9 mouse cellular contexts compared by ENCODE assay signal in the genomic region with DNA sequence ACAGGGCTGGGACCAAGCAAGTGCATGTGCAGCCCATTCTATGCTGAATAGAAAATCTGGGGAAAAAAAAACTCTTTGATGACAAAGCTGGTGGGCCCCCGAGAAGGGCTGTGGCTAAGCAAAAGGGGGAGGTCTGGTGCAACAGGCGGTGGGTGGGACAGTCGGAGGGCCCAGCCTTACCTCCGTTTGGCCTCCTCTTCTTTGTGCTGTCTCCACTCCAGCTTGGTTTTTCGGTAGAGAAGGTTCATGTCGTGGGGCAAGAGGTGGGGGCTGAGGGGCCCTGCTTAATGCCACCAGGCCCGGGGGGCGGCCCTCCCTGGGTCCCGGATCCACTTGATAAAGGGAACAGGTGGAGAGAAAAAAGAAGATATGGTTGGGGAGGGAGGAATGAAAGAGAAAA. TPM values are rescaled to one million over a fixed set of nuclear protein-coding genes. Genes with fewer than 3 reads are reported as not detected.
DNase-seq lines count a peak whose midpoint lies in the region; ATAC-seq and TF ChIP-seq lines count a peak whose summit lies in the region.
"Had no signal": no experiment of that assay in that cellular context is flagged by ENCODE, and none has a peak within 500 bp of the region (broad histone marks: within the 10 kb centered on the region; RNA-seq: fewer than 3 reads in every experiment).

No protein-coding gene starts in this region.

- TF ChIP-seq EP300 in heart, postnatal 0 days (IDR thresholded peaks at IDR 0.05; ENCODE audit: low read depth) = no peak
- TF ChIP-seq EP300 in heart, adult 2 months (IDR thresholded peaks at IDR 0.05; ENCODE audit: insufficient read depth, low read depth, low read length) = no peak

- intact Hi-C loops in heart, adult 2 months (cut with DNase I) = no loop called here

- 83% methylated on average over 9 of the region's 9 CpGs for WGBS in heart, postnatal 0 days
- WGBS in heart, adult 2 months = 89% methylated on average over 9 of the region's 9 CpGs
- WGBS in embryonic facial prominence, embryonic 13.5 days = 56% methylated on average over 9 of the region's 9 CpGs
- WGBS in hindbrain, embryonic 12.5 days = 50% methylated on average over 9 of the region's 9 CpGs
- WGBS in midbrain, postnatal 0 days = 27% methylated on average over 9 of the region's 9 CpGs
- 45% methylated on average over 9 of the region's 9 CpGs for WGBS in liver, embryonic 12.5 days (ENCODE audit: insufficient replicate concordance)

- H3K36me3 ChIP-seq in heart, postnatal 0 days (replicated peaks; ENCODE audit: control insufficient read depth, insufficient read depth, low read length) = 0 out of 2 replicates have a peak, but pooled peaks cover 4% of the 10 kb centered on the region
- H3K36me3 ChIP-seq in heart, adult 2 months (ENCODE audit: control insufficient read depth, insufficient read depth, low read length) = no peaks in the 10 kb centered on the region
- H3K36me3 ChIP-seq in embryonic facial prominence, embryonic 13.5 days = peaks cover 37% of the 10 kb centered on the region
- peaks cover 29% of the 10 kb centered on the region for H3K36me3 ChIP-seq in hindbrain, embryonic 12.5 days
- peaks cover 14% of the 10 kb centered on the region for H3K36me3 ChIP-seq in midbrain, postnatal 0 days (ENCODE audit: insufficient read depth, low read length)
- H3K36me3 ChIP-seq in liver, embryonic 12.5 days = peaks cover 9% of the 10 kb centered on the region; the same call in 1 of the 2 replicates

- H3K27ac ChIP-seq in heart, postnatal 0 days (ENCODE audit: low read depth) = no peak overlapping the region
- no peak overlapping the region for H3K27ac ChIP-seq in heart, adult 2 months
- H3K27ac ChIP-seq in embryonic facial prominence, embryonic 13.5 days = peak overlapping the region; percentile 68
- H3K27ac ChIP-seq in hindbrain, embryonic 12.5 days = peak overlapping the region; percentile 86; the same call in 1 of the 2 replicates
- H3K27ac ChIP-seq in midbrain, postnatal 0 days (ENCODE audit: low read depth, low read length) = peak overlapping the region; percentile 91
- no peak overlapping the region for H3K27ac ChIP-seq in liver, embryonic 12.5 days

- no peak for ATAC-seq in heart, postnatal 0 days (ENCODE audit: insufficient read depth, low read depth)
- no peak for ATAC-seq in embryonic facial prominence, embryonic 13.5 days (ENCODE audit: insufficient number of reproducible peaks, insufficient read depth, low FRiP score, low TSS enrichment, low read depth)
- no peak for ATAC-seq in hindbrain, embryonic 12.5 days (ENCODE audit: low FRiP score)
- no peak for ATAC-seq in midbrain, postnatal 0 days (ENCODE audit: low FRiP score)
- no peak for ATAC-seq in liver, embryonic 12.5 days

- no peak for TF ChIP-seq POLR2A in heart, adult 2 months (IDR thresholded peaks at IDR 0.05; ENCODE audit: insufficient read depth, low read depth, low read length)

- H3K4me1 ChIP-seq in heart, postnatal 0 days (ENCODE audit: control insufficient read depth, insufficient read depth) = no peaks in the 10 kb centered on the region; the same call in 1 of the 2 replicates
- no peaks in the 10 kb centered on the region for H3K4me1 ChIP-seq in heart, adult 2 months (ENCODE audit: control insufficient read depth, insufficient read depth, low read length)
- H3K4me1 ChIP-seq in embryonic facial prominence, embryonic 13.5 days = peaks cover 44% of the 10 kb centered on the region
- H3K4me1 ChIP-seq in hindbrain, embryonic 12.5 days = peaks cover 54% of the 10 kb centered on the region
- peaks cover 29% of the 10 kb centered on the region for H3K4me1 ChIP-seq in midbrain, postnatal 0 days (ENCODE audit: insufficient read depth, low read length)
- peaks cover 64% of the 10 kb centered on the region for H3K4me1 ChIP-seq in liver, embryonic 12.5 days

- H3K9me3 ChIP-seq in heart, postnatal 0 days (replicated peaks; ENCODE audit: control insufficient read depth, low read length) = no peaks in the 10 kb centered on the region
- no peaks in the 10 kb centered on the region for H3K9me3 ChIP-seq in embryonic facial prominence, embryonic 13.5 days
- H3K9me3 ChIP-seq in hindbrain, embryonic 12.5 days (replicated peaks) = no peaks in the 10 kb centered on the region
- no peaks in the 10 kb centered on the region for H3K9me3 ChIP-seq in midbrain, postnatal 0 days (ENCODE audit: low read length)
- no peaks in the 10 kb centered on the region for H3K9me3 ChIP-seq in liver, embryonic 12.5 days (replicated peaks)

- TF ChIP-seq CTCF in heart, postnatal 0 days (IDR thresholded peaks at IDR 0.05; ENCODE audit: low read depth) = no peak
- TF ChIP-seq CTCF in heart, adult 2 months (IDR thresholded peaks at IDR 0.05) = no peak
- TF ChIP-seq CTCF in midbrain, postnatal 0 days (IDR thresholded peaks at IDR 0.05) = no peak

- DNase-seq in heart, postnatal 0 days (ENCODE audit: low spot score) = no peak
- no peak for DNase-seq in heart, adult 2 months
- DNase-seq in midbrain, postnatal 0 days (ENCODE audit: low spot score) = no peak
- DNase-seq in gastrocnemius, adult 18-20 months (ENCODE audit: low spot score) = no peak
- no peak for DNase-seq in Muller cell, postnatal 12 days (ENCODE audit: inconsistent ontology term)
- DNase-seq: cerebellum, adult 2 months had no signal

- H3K79me2 ChIP-seq in heart, adult 2 months (replicated peaks; ENCODE audit: control insufficient read depth, insufficient read depth, low read length) = no peaks in the 10 kb centered on the region

- H3K4me2 ChIP-seq in heart, postnatal 0 days (ENCODE audit: low read depth, low read length) = peak overlapping the region; percentile 6; the same call in 1 of the 2 replicates
- H3K4me2 ChIP-seq in embryonic facial prominence, embryonic 13.5 days = peak overlapping the region; percentile 92
- H3K4me2 ChIP-seq in hindbrain, embryonic 12.5 days (replicated peaks) = peak overlapping the region; percentile 91
- H3K4me2 ChIP-seq in midbrain, postnatal 0 days (ENCODE audit: low read depth, low read length, poor library complexity, severe bottlenecking) = peak overlapping the region; percentile 77
- no peak overlapping the region for H3K4me2 ChIP-seq in liver, embryonic 12.5 days

- no peak overlapping the region for H3K9ac ChIP-seq in heart, postnatal 0 days (replicated peaks; ENCODE audit: low read depth, low read length)
- no peak overlapping the region for H3K9ac ChIP-seq in heart, adult 2 months (ENCODE audit: low read depth, low read length)
- H3K9ac ChIP-seq in embryonic facial prominence, embryonic 13.5 days = peak overlapping the region; percentile 80
- H3K9ac ChIP-seq in hindbrain, embryonic 12.5 days = peak overlapping the region; percentile 93
- H3K9ac ChIP-seq in midbrain, postnatal 0 days (replicated peaks; ENCODE audit: low read length, poor library complexity, severe bottlenecking) = peak overlapping the region; percentile 91
- no peak overlapping the region for H3K9ac ChIP-seq in liver, embryonic 12.5 days

- no peaks in the 10 kb centered on the region for H3K27me3 ChIP-seq in heart, postnatal 0 days (ENCODE audit: control insufficient read depth, insufficient read depth, low read length)
- no peaks in the 10 kb centered on the region for H3K27me3 ChIP-seq in heart, adult 2 months (ENCODE audit: control insufficient read depth, insufficient read depth, low read length)
- H3K27me3 ChIP-seq in embryonic facial prominence, embryonic 13.5 days = no peaks in the 10 kb centered on the region
- no peaks in the 10 kb centered on the region for H3K27me3 ChIP-seq in hindbrain, embryonic 12.5 days
- H3K27me3 ChIP-seq in midbrain, postnatal 0 days (ENCODE audit: insufficient read depth, low read length) = no peaks in the 10 kb centered on the region
- peaks cover 11% of the 10 kb centered on the region; the same call in 1 of the 2 replicates for H3K27me3 ChIP-seq in liver, embryonic 12.5 days (replicated peaks)

- H3K4me3 ChIP-seq in heart, postnatal 0 days (ENCODE audit: low read depth, low read length) = no peak overlapping the region; the same call in 1 of the 2 replicates
- no peak overlapping the region for H3K4me3 ChIP-seq in heart, adult 2 months
- H3K4me3 ChIP-seq in embryonic facial prominence, embryonic 13.5 days = peak overlapping the region; percentile 66
- peak overlapping the region; percentile 78 for H3K4me3 ChIP-seq in hindbrain, embryonic 12.5 days
- H3K4me3 ChIP-seq in midbrain, postnatal 0 days (ENCODE audit: low read depth, low read length) = peak overlapping the region; percentile 77
- H3K4me3 ChIP-seq in liver, embryonic 12.5 days = no peak overlapping the region

RNA-seq across cellular contexts. Expression of gene Nyap1, which starts 1.9 kb away (rescaled TPM):
- 1.3 and 5.8 TPM in 2 replicates for total RNA-seq in heart, postnatal 0 days (2014; rRNA removed; ENCODE audit: low replicate concordance)
- 0.56 and 0.65 TPM in 2 replicates for polyA plus RNA-seq in heart, postnatal 0 days (2015; fragmentation: Nextera tagmentation; extraction: Ambion mirVana)
- 1 to 10 TPM in 1 of 2 experiments, under 1 TPM in 1; 0.94 to 1.2 TPM for total RNA-seq in heart, adult 2 months (2021)
- 1.6 and 1.7 TPM in 2 replicates for polyA plus RNA-seq in heart, adult 2 months (2012; rRNA removed)
- polyA plus RNA-seq in embryonic facial prominence, embryonic 13.5 days (2015; fragmentation: Nextera tagmentation; extraction: Ambion mirVana) = 3.5 and 4.4 TPM in 2 replicates
- polyA plus RNA-seq in hindbrain, embryonic 12.5 days (2016; fragmentation: Nextera tagmentation; extraction: Ambion mirVana) = 20.9 and 22.2 TPM in 2 replicates
- 230 and 261 TPM in 2 replicates for total RNA-seq in midbrain, postnatal 0 days (2014; rRNA removed)
- polyA plus RNA-seq in midbrain, postnatal 0 days (2015; fragmentation: Nextera tagmentation; extraction: Ambion mirVana) = 47.0 and 50.1 TPM in 2 replicates
- 0.33 and 0.38 TPM in 2 replicates for polyA plus RNA-seq in liver, embryonic 12.5 days (2016; fragmentation: Nextera tagmentation; extraction: Ambion mirVana)
- under 1 TPM; 0.21 to 0.28 TPM for total RNA-seq in gastrocnemius, adult 18-20 months (2021)

RNA-seq across cellular contexts. Expression of gene Tsc22d4, which starts 6.1 kb away (rescaled TPM):
- 167 and 192 TPM in 2 replicates for total RNA-seq in heart, postnatal 0 days (2014; rRNA removed; ENCODE audit: low replicate concordance)
- polyA plus RNA-seq in heart, postnatal 0 days (2015; fragmentation: Nextera tagmentation; extraction: Ambion mirVana) = 221 and 232 TPM in 2 replicates
- total RNA-seq in heart, adult 2 months (2021) = 100 to 1,000 TPM; 254 to 258 TPM
- polyA plus RNA-seq in heart, adult 2 months (2012; rRNA removed) = 223 and 251 TPM in 2 replicates
- 129 and 134 TPM in 2 replicates for polyA plus RNA-seq in embryonic facial prominence, embryonic 13.5 days (2015; fragmentation: Nextera tagmentation; extraction: Ambion mirVana)
- polyA plus RNA-seq in hindbrain, embryonic 12.5 days (2016; fragmentation: Nextera tagmentation; extraction: Ambion mirVana) = 81.8 and 82.9 TPM in 2 replicates
- total RNA-seq in midbrain, postnatal 0 days (2014; rRNA removed) = 188 and 320 TPM in 2 replicates
- 157 and 179 TPM in 2 replicates for polyA plus RNA-seq in midbrain, postnatal 0 days (2015; fragmentation: Nextera tagmentation; extraction: Ambion mirVana)
- 96.0 and 99.2 TPM in 2 replicates for polyA plus RNA-seq in liver, embryonic 12.5 days (2016; fragmentation: Nextera tagmentation; extraction: Ambion mirVana)
- total RNA-seq in gastrocnemius, adult 18-20 months (2021) = 10 to 100 TPM; 53.0 to 68.0 TPM

RNA-seq across cellular contexts. Expression of gene Ppp1r35, which starts 39.2 kb away (rescaled TPM):
- total RNA-seq in heart, postnatal 0 days (2014; rRNA removed; ENCODE audit: low replicate concordance) = 24.0 and 24.5 TPM in 2 replicates
- polyA plus RNA-seq in heart, postnatal 0 days (2015; fragmentation: Nextera tagmentation; extraction: Ambion mirVana) = 10.4 and 15.4 TPM in 2 replicates
- 10 to 100 TPM in 1 of 2 experiments, 1 to 10 TPM in 1; 7.4 to 10.8 TPM for total RNA-seq in heart, adult 2 months (2021)
- 6.8 and 12.0 TPM in 2 replicates for polyA plus RNA-seq in heart, adult 2 months (2012; rRNA removed)
- polyA plus RNA-seq in embryonic facial prominence, embryonic 13.5 days (2015; fragmentation: Nextera tagmentation; extraction: Ambion mirVana) = 28.4 and 30.6 TPM in 2 replicates
- polyA plus RNA-seq in hindbrain, embryonic 12.5 days (2016; fragmentation: Nextera tagmentation; extraction: Ambion mirVana) = 55.1 and 59.7 TPM in 2 replicates
- total RNA-seq in midbrain, postnatal 0 days (2014; rRNA removed) = 32.5 and 42.1 TPM in 2 replicates
- polyA plus RNA-seq in midbrain, postnatal 0 days (2015; fragmentation: Nextera tagmentation; extraction: Ambion mirVana) = 38.8 and 47.8 TPM in 2 replicates
- 38.6 and 39.2 TPM in 2 replicates for polyA plus RNA-seq in liver, embryonic 12.5 days (2016; fragmentation: Nextera tagmentation; extraction: Ambion mirVana)
- 1 to 10 TPM; 6.2 to 7.7 TPM for total RNA-seq in gastrocnemius, adult 18-20 months (2021)

RNA-seq across cellular contexts. Expression of gene Mepce, which starts 48.0 kb away (rescaled TPM):
- 18.0 and 19.6 TPM in 2 replicates for total RNA-seq in heart, postnatal 0 days (2014; rRNA removed; ENCODE audit: low replicate concordance)
- 5.0 and 5.4 TPM in 2 replicates for polyA plus RNA-seq in heart, postnatal 0 days (2015; fragmentation: Nextera tagmentation; extraction: Ambion mirVana)
- total RNA-seq in heart, adult 2 months (2021) = 10 to 100 TPM; 21.3 to 26.0 TPM
- polyA plus RNA-seq in heart, adult 2 months (2012; rRNA removed) = 24.1 and 31.5 TPM in 2 replicates
- polyA plus RNA-seq in embryonic facial prominence, embryonic 13.5 days (2015; fragmentation: Nextera tagmentation; extraction: Ambion mirVana) = 14.2 and 14.7 TPM in 2 replicates
- polyA plus RNA-seq in hindbrain, embryonic 12.5 days (2016; fragmentation: Nextera tagmentation; extraction: Ambion mirVana) = 11.0 and 14.8 TPM in 2 replicates
- total RNA-seq in midbrain, postnatal 0 days (2014; rRNA removed) = 40.8 and 46.0 TPM in 2 replicates
- 16.1 and 17.6 TPM in 2 replicates for polyA plus RNA-seq in midbrain, postnatal 0 days (2015; fragmentation: Nextera tagmentation; extraction: Ambion mirVana)
- 9.0 and 9.2 TPM in 2 replicates for polyA plus RNA-seq in liver, embryonic 12.5 days (2016; fragmentation: Nextera tagmentation; extraction: Ambion mirVana)
- 10 to 100 TPM; 24.1 to 26.1 TPM for total RNA-seq in gastrocnemius, adult 18-20 months (2021)

RNA-seq across cellular contexts. Expression of gene Zcwpw1, which starts 48.1 kb away (rescaled TPM):
- 1.4 and 8.7 TPM in 2 replicates for total RNA-seq in heart, postnatal 0 days (2014; rRNA removed; ENCODE audit: low replicate concordance)
- 2.2 and 3.6 TPM in 2 replicates for polyA plus RNA-seq in heart, postnatal 0 days (2015; fragmentation: Nextera tagmentation; extraction: Ambion mirVana)
- total RNA-seq in heart, adult 2 months (2021) = under 1 TPM; 0.44 to 0.52 TPM
- 0.39 and 0.50 TPM in 2 replicates for polyA plus RNA-seq in heart, adult 2 months (2012; rRNA removed)
- polyA plus RNA-seq in embryonic facial prominence, embryonic 13.5 days (2015; fragmentation: Nextera tagmentation; extraction: Ambion mirVana) = 36.1 and 39.7 TPM in 2 replicates
- 19.5 and 20.1 TPM in 2 replicates for polyA plus RNA-seq in hindbrain, embryonic 12.5 days (2016; fragmentation: Nextera tagmentation; extraction: Ambion mirVana)
- 5.8 and 7.7 TPM in 2 replicates for total RNA-seq in midbrain, postnatal 0 days (2014; rRNA removed)
- 9.0 and 9.4 TPM in 2 replicates for polyA plus RNA-seq in midbrain, postnatal 0 days (2015; fragmentation: Nextera tagmentation; extraction: Ambion mirVana)
- polyA plus RNA-seq in liver, embryonic 12.5 days (2016; fragmentation: Nextera tagmentation; extraction: Ambion mirVana) = 6.9 and 7.5 TPM in 2 replicates
- total RNA-seq in gastrocnemius, adult 18-20 months (2021) = under 1 TPM; 0.14 to 0.26 TPM

Comparison
In these comparisons a context has a peak if more than half of its experiments do, and no peak if none do; other contexts are left out.
1. H3K27ac ChIP-seq: peak in embryonic facial prominence, embryonic 13.5 days (single experiment), hindbrain, embryonic 12.5 days (single experiment) and midbrain, postnatal 0 days (single experiment); none in heart, postnatal 0 days (single experiment), heart, adult 2 months (single experiment) and liver, embryonic 12.5 days (single experiment).
2. H3K4me3 ChIP-seq: peak in embryonic facial prominence, embryonic 13.5 days (single experiment), hindbrain, embryonic 12.5 days (single experiment) and midbrain, postnatal 0 days (single experiment); none in heart, postnatal 0 days (single experiment), heart, adult 2 months (single experiment) and liver, embryonic 12.5 days (single experiment).
3. H3K9ac ChIP-seq: peak in embryonic facial prominence, embryonic 13.5 days (single experiment), hindbrain, embryonic 12.5 days (single experiment) and midbrain, postnatal 0 days (single experiment); none in heart, postnatal 0 days (single experiment), heart, adult 2 months (single experiment) and liver, embryonic 12.5 days (single experiment).